Mouse (Mus musculus): ENCODE data around the gene Folr1.

The Folr1 gene

GRCm38 (mm10) chr7:101870629-101871028 is at the start of gene Folr1:
Gene Folr1, minus strand, starts transcription at chr7:101870788.
- DNase-seq = no peak

- DNase-seq = peak; percentile 38
These were observed 47.5 kb upstream of the Folr1 start for GRCm38 (mm10) chr7:101918071-101918470.

- DNase-seq = no peak
These were observed 41.4 kb upstream of the Folr1 start for GRCm38 (mm10) chr7:101911982-101912381.

GRCm38 (mm10) chr7:101910138-101910537 is 39.5 kb upstream of the Folr1 start:
- no peak for DNase-seq

- no peak for DNase-seq
These were observed 37.8 kb upstream of the Folr1 start for GRCm38 (mm10) chr7:101908367-101908766.

- DNase-seq = no peak
These were observed 36.1 kb upstream of the Folr1 start for GRCm38 (mm10) chr7:101906696-101907095.

GRCm38 (mm10) chr7:101906287-101906681 is 35.7 kb upstream of the Folr1 start, which contains the start of gene Tomt:
Gene Tomt, minus strand, starts transcription at chr7:101906359.
- DNase-seq = no peak

GRCm38 (mm10) chr7:101905561-101906286 is 35.1 kb upstream of the Folr1 start, which contains the start of gene Lamtor1:
Gene Lamtor1, plus strand, starts transcription at chr7:101905904.
- peak; percentile 100 for DNase-seq

GRCm38 (mm10) chr7:101902846-101903245 is 32.3 kb upstream of the Folr1 start:
- DNase-seq = no peak

GRCm38 (mm10) chr7:101901969-101902368 is 31.4 kb upstream of the Folr1 start:
- no peak for DNase-seq

GRCm38 (mm10) chr7:101900331-101901097 is 29.9 kb upstream of the Folr1 start:
- DNase-seq = no peak

- peak; percentile 99 for DNase-seq
These were observed 25.8 kb upstream of the Folr1 start for GRCm38 (mm10) chr7:101896104-101897066.

- no peak for DNase-seq
These were observed 25.1 kb upstream of the Folr1 start for GRCm38 (mm10) chr7:101895695-101896094.

- DNase-seq = no peak
These were observed 17.9 kb upstream of the Folr1 start for GRCm38 (mm10) chr7:101888460-101888859.

- no peak for DNase-seq
These were observed 15.7 kb upstream of the Folr1 start for GRCm38 (mm10) chr7:101886274-101886673.

GRCm38 (mm10) chr7:101884160-101884559 is 13.6 kb upstream of the Folr1 start:
- no peak for DNase-seq

GRCm38 (mm10) chr7:101882413-101883154 is 12.0 kb upstream of the Folr1 start:
- no peak for DNase-seq

- no peak for DNase-seq
These were observed 10.3 kb upstream of the Folr1 start for GRCm38 (mm10) chr7:101880855-101881254.

GRCm38 (mm10) chr7:101875978-101876377 is 5.4 kb upstream of the Folr1 start:
- no peak for DNase-seq

- DNase-seq = no peak
These were observed 708 bp upstream of the Folr1 start for GRCm38 (mm10) chr7:101871296-101871695.

GRCm38 (mm10) chr7:101869163-101869500 is 1.5 kb downstream of the Folr1 start:
- DNase-seq = no peak

All from right cerebral cortex, adult 18-20 months (tissue).